Mouse (Mus musculus) heart, postnatal 10 days (tissue): ENCODE results near the gene Tapbp. TPM values are rescaled to one million over a fixed set of nuclear protein-coding genes. Genes with fewer than 3 reads are reported as not detected.
"Not testable (repeated sequence)": the region's sequence is repeated elsewhere in the genome, so short reads cannot be mapped to it uniquely, and the experiment has no call there.

ENCODE experiments used
- DNase-seq, 2 experiments: peaks; one replicate each; pipeline ENCODE4 v3.0.0; 2021
- intact Hi-C: fragments of 180-260 bp; cut with DNase I; formaldehyde crosslinking; loops from one replicate; pipeline ENCODE4 v1.15.1; 2025
- total RNA-seq, 2 experiments: library from RNA; stranded (reverse); gene quantifications; 2 replicates each; pipeline ENCODE4 v1.2.3; 2021

Tapbp gene
- total RNA-seq, 2 experiments from 2014 or later, result 85.4 to 98.6 TPM

DNA sequence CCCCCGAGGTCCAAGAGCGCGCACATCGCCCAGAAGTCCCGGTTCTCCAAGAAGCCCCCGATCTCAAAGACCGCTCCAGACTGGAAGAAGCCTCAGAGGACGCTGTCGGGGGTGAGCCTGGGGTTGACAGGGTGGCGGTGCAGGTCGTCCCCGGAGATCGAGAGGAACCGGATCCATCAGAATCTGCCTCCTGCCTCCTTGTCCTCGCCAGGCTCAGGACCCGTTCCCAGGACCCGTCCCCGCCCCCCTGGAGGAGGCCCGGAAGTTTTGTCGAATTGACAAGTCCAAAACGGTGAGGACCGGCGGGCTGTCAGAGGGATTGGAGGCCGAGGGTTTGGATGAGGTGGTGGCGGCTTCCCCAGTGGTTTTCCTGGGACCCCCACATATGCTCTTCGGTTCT, 25.3 kb downstream of the Tapbp start:
- intact Hi-C loops, result no loop called here
- peak in 1 of 2 experiments; percentile 28 for DNase-seq

DNA sequence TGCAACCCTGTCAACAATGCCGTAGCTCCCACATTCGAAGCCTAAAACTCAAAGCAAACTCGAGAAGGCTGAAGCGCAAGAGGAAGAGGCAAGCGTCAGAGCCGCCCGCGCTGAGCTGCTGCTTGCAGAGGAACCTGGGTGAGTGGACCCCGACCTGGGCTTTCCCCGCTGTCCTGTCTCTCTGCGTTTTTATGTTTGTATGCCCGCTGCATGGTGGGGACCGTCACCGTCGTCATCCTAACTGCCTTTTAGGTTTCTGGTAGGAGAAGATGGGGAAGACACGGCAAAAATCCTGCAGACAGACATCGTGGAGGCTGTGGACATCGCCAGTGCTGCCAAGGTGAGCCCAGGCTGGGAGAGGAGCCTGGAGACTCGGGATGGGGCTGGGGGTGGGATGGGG, 25.7 kb downstream of the Tapbp start:
- intact Hi-C loops, result no loop called here
- DNase-seq, result no peak

DNA sequence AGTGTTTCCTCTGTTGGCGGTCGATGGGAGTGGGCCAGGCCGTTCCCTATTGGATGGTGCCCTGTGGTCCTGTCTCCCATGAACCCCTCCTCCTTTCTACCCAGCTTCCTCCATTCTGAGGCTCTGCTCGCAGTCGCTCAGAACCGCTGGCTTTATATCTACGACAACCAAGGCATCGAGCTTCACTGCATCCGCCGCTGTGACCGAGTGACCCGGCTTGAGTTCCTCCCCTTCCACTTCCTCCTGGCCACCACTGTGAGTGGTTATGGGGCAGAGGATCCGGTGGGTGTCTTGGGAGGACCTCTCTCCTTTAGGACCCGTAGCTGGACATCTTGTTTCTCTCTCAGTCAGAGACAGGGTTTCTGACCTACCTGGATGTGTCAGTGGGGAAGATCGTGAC, 27.8 kb downstream of the Tapbp start:
- no peak for DNase-seq
- intact Hi-C loops, result no loop called here

DNA sequence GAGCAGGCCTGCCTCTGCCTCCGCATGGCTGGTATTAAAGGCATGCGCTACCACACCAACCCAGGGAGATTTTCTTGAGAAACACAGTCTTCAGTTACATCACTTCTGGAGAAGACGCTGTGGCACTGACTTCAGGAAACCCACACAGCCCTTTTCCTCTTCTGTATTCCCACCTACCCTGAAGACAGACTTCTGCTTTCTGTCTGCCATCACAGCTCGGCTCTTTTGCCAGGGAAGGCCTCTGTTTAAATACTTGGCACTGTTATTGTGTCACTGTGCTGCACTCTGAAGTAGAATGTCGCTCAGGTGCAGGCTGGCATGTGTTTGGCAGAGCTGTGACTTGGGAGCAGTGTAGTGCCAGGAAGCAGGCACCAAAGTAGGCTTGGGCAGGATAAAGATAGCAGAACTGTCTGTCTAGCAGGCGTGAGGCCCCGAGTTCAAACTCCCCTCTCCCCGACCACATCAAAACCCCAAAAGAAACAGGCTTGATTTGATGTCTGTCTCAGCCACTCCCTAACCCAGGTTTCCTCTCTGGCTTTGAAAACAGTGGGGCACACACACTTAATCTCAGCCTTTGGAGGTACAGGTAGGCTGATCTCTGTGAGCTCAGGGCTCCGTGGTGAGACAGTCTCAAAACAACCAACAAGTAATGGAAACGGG, 31.9 kb downstream of the Tapbp start:
- no peak for DNase-seq
- intact Hi-C loops, result no loop called here

DNA sequence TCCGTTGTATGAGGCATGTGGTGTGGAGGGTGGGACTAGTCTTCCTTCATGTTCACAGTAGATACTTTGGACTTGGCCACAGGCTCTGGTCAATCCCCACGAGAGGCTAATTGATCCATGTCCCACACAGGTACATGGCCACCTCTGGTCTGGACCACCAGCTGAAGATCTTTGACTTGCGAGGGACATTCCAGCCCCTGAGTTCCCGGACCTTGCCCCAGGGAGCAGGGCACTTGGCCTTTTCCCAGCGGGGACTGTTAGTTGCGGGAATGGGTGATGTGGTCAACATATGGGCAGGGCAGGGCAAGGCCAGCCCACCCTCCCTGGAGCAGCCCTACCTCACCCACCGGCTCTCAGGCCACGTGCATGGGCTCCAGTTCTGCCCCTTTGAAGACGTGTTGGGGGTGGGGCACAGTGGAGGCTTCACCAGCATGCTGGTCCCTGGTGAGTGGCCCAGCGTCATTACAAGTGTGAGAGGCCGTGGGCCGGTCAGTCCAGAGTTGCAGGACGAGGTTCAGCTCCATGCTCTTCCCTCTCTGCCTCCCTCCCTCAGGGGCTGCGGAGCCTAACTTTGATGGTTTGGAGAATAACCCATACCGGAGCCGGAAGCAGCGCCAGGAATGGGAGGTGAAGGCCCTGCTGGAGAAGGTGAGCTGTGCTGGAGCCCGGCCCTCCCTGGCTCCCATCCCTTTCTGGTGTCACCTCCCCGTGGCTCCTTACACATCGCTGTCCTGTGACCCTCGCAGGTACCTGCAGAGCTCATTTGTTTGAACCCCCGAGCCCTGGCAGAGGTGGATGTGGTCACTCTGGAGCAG, 32.6 kb downstream of the Tapbp start:
- intact Hi-C loops, result no loop called here
- no peak for DNase-seq

DNA sequence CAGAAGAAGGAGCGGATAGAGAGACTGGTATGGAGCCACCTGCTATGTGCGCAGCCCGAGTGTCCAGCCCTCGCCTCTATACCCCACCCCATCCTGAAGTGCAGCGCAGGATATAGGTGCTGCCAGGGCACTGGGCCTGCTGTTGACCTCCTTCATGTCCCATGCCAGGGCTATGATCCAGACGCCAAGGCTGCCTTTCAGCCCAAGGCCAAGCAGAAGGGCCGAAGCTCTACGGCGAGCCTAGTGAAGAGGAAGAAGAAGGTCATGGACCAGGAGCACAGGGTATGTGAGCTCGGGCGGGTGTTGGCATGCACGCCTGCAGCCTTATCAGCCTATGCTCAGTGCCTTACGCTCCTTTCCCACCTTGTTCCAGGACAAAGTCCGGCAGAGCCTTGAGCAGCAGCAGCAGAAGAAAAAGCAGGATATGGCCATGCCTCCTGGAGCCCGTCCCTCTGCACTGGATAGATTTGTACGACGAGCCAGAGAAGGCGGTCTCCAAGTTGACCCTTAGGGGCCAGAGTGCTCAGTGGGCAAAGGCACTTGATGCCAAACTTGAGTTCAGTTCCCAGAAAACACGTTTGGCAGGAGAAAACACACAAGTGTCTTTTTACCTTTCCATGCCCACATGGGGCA, 33.3 kb downstream of the Tapbp start:
- no peak for DNase-seq
- intact Hi-C loops, result no loop called here

DNA sequence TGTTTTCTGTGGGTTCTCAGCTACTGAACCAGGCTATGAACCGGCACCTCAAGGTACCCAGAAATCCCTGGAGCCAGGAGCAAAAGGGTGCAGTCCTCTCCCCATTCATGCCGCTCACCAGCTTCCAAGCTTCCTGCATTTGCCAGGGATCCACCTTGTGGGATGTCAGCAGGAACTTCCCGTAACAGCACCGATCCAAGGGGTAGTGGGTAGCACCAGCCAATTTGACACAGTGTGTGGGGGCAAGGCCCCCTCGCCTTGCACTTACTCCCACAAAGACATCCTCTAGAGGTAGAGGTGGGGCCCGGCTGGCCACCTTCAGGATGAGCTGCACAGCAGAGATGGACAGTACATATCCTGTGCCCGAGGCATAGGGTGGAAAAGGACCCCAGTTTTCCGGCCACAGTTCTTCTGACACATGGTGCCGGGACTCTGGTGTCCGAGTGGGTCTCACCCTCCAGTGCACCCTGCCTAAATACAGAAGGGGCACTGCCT, 34.5 kb downstream of the Tapbp start:
- no peak for DNase-seq
- intact Hi-C loops, result no loop called here

DNA sequence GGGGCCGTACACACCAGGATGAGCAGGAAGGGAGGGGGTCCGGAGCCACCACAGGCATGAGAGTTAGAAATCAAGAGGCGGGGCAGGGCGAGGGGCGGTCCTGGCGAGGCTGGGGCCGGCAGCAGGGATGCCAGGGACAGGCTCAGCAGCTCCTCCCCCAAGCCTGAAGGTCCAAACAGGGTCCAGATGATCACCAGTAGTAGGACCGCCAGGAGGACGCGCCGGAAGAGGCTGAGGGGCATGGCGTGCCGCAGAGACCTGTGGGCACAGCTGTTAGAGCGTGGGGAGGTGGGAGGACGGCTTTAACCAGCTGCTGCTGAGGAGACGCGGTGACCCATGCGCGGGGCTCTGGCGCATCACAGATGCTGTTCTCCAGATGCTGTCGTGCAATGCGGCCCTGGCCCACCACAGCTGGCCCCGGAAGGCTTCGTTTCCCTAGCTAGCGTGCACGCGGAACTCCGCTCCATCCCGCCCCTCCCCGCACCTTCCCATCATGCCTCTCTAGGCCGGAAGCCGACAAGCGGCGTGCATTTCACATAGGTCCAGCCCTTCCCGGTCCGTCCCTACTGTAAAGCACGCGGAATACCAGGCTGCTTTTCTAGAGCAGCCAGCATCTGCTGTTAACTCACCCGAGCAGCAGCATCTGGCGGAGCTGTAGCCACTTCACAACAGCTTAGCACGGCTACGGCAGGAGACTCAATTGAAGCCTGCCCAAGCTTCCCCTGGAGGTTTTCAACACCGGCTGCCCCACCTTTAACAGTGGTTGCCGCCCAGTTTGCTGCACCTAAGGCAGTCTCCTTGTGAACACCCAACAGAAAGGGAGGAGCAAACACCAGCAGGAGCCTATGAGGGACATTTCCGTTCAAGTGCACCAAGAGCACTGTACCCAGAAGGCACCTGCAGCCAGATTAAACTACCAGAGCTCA, 35.6 kb downstream of the Tapbp start, which contains the start of gene B3galt4:
Gene B3galt4, minus strand, starts transcription at position 468 of the 926 bp plus-strand sequence.
- DNase-seq, result peak; percentile 77 to 84
- intact Hi-C loops, result no loop called here

DNA sequence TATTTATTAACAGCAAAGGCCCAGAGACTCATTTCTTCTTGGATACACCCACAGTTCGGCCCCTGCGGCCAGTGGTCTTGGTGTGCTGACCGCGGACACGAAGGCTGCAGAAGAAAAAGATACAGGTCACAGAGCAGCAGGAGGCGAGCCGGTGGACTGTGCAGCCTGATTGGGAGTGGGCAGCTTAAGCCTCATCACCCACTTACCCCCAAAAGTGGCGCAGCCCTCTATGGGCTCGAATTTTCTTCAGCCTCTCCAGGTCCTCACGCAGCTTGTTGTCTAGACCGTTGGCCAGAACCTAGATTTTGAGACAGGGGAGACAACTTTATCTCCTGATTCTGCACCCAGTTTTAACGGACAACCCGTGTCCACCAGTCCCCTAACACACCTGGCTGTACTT, 36.3 kb downstream of the Tapbp start:
- not testable (repeated sequence) for DNase-seq

DNA sequence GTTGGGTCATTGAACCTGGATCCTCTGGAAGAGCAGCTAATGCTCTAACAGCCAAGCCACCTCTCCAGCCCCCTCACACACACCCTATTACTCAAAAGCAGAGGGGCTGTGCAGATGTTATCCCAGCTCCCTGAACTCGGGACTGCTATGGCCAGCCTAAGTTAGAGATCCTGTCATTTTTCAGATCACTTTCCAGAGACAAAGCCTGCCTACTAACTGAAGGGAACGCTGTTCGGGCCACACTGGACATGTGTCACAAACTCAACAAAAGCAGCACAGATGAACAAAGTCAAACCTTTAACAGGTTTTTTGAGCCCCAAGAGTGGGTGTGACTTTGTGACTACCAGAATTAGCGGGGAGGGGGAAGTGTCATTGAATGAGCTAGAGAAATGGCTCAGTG, 37.2 kb downstream of the Tapbp start:
- intact Hi-C loops, result no loop called here

More for the DNA sequence above, 36.3 kb downstream of the Tapbp start:
- intact Hi-C loops, result not testable (repeated sequence)

DNA sequence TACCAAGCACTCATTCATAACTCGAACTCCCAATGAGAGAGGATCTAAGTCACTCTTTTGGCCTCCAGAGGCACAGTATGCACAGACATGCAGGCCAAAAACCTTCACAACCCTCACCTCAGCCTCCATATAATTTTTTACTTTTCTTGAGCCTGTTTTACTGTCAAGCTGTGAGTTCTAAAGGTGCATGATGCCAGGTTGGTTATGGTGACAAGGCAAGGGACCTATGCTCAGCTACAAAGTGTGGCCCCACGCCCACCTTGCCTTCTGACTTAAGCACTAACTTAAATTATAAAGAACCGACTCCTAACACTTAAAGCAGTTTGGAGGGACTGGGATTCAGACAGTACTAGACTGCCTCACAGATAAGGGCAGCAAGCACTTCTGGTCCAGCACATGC, 37.6 kb downstream of the Tapbp start:
- DNase-seq, result no peak
- intact Hi-C loops, result no loop called here

More for the DNA sequence above, 37.2 kb downstream of the Tapbp start:
- no peak for DNase-seq

DNA sequence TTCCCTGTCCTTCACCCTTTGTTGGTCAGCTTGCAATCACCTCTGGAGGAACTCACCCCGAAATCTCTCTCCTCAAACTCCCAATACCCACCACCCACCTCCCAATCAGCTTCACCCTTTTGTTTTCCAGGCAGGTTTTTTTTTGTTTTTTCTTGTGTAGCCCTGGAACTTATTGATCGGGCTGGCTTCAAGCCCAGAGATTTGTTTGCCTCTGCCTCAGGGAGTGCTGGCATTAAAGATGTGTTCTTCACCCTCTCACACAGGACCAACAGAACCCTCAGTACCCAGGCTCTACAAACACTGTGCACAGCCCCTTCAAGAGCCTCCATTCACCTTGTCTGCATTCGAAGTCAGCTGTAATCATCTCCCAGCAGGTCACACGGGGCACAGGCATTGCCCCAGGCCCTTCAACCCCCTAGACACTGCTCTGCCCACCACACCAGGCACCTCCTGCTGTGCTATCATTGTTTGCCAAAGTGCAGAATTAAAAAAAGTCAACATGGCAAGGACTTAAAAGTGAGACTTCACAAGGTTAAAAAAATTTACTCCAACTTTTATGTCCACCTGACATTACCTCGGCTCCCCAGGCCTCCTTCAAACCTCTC, 38.4 kb downstream of the Tapbp start:
- intact Hi-C loops, result no loop called here
- no peak for DNase-seq

DNA sequence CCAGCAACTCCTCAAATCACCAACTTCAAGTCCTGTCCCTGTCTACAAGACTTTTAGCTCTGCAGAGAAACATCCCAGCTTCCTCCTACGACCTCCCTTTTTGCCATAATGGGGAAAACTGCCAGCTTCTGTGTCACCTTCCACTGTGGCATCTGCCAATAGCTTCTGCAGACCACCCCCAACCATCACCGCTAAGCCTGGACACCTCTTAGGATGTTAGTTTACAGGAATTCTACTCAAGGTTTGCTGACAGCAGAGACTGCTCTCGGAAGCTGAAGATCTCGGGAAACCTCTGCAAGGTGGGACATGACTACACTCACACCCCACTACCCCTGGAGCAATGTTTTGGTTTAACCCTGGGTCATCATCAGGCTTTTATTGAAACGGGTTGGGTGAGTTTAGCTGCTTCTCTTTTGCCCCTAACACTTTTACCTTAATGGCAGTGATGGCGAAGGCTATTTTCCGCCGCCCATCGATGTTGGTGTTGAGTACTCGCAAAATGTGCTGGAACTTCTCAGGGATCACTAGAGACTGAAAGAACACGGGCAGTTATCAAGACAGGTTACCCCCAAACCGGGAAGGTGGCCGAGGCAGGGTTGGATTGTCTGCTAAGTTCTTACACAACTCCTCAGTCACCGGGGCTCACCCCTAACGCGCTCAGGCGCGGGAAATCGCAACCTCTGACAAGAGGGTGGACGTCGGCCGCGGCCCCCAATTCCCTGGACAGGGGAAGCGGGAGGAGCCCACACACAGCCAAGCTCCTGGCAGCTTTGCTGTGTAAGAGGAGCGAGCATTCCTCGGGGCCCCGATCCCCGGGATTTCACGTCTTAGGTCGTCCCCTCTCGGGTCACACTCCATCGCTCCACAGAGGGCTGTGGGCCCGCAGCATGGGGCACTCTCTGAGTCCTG, 39.2 kb downstream of the Tapbp start:
- DNase-seq, result no peak
- intact Hi-C loops, result no loop called here

DNA sequence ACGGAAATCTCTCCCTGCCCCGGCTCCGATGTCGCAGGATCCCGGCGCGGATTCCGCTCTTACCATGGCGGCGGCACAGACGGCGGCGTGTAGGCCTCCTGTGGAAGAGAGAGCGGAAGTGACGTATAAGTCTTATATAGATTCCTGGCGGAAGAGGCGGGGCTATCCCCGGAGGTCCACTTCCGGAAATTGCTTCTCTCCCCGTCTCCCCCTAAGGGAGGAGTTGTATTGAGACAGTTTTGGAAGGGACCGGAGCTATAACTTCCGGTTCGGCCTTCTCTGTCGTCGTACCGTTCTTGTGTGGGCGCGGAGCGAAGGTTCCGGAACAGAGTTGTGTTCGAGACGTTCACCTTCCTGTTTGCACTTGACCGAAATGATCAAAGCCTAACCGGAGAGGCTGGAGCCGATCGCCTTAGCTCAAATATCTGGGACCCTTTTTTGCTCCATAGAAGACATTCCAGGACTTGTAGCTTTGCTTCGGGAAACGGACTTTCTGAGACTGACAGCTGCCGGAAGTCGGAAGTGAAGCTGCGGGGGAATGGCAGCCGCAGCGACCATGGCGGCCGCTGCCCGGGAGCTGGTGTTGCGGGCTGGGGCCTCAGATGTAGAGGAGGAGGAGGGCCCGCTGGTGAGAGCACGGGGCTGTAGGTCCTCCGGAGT, 40.0 kb downstream of the Tapbp start, which contains the start of the genes Vps52 and Rps18:
Gene Vps52, plus strand, starts transcription at position 258 of the 660 bp plus-strand sequence.
Gene Rps18, minus strand, starts transcription at position 447 of the 660 bp plus-strand sequence.
- intact Hi-C loops, result no loop called here
- peak; percentile 98 for DNase-seq

DNA sequence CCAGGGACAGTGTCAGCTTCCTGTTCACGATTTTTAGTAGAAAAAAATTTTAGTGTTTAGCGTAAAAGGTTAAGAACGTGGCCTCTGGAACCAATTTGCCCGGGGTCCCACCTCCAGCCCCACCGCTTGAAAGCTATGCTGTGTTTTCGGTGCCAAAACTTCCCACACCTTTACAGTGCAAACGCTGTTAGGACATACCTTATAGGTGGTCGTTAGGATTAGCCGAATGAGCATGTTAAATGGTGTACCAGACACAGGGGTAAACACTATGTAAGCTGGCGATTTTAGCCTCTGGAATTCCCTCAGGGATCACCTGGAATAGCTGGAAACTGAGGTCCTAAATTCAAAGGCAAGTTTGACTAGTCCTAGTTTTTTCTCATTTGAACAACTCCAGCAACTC, 40.6 kb downstream of the Tapbp start:
- DNase-seq, result no peak
- intact Hi-C loops, result no loop called here

DNA sequence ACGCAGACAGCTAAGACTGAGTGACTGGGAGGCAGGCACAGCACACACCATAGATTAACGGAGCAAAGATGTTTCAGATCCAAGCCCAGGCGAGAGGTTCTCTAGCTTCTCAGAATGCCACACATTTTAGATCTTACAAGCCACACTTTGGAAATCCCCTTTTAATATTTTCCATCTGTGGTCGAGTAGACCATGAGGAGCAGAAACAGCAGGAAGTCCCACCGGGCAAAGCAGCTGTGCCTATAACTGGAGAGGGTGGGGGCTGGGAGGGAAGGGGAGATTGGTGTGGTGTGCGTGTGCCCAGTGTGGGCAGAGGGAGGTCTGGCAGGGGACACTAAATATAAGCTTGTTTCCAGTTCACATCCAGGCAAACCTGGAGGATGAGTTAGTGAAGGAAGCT, 41.8 kb downstream of the Tapbp start:
- no peak for DNase-seq
- intact Hi-C loops, result no loop called here

DNA sequence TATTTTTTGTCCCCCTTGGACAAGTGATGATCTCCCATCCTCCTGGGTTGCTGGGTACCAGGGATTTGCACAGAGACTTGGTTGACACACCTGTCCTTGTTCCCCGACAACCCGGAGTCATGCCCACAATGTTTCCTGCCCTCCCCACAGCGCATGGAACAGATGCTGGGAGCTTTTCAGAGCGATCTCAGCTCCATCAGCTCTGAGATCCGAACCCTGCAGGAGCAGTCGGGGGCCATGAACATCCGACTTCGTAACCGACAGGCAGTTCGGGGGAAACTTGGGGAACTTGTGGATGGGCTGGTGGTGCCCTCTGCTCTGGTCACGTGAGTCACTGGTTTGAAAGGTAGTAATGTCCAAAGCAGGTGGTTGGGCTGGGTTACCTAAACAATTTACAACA, 42.8 kb downstream of the Tapbp start:
- intact Hi-C loops, result no loop called here
- DNase-seq, result no peak

DNA sequence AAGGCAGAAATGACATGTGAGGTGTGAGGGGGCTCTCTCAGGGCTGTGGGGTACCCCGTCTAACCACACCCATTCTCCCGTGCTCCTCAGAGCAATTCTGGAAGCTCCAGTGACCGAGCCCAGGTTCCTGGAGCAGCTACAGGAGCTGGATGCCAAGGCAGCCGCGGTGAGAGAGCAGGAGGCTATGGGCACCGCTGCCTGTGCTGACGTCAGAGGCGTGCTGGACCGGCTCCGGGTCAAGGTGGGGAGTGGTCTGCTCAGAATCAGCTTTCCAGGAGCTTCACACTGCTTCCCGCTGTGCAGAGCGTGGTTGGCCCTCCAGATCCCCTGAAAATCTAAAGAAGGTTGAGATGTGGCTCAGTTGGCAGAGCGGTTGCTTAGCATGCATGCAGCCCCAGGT, 43.4 kb downstream of the Tapbp start:
- intact Hi-C loops, result no loop called here
- no peak for DNase-seq
